Mouse (Mus musculus): Measurements from ENCODE around the gene Cnpy2. TPM values are rescaled to one million over a fixed set of nuclear protein-coding genes. Genes with fewer than 3 reads are reported as not detected.
"Not testable (repeated sequence)": the region's sequence is repeated elsewhere in the genome, so short reads cannot be mapped to it uniquely, and the experiment has no call there.

The Cnpy2 gene
- polyA plus RNA-seq (2015; fragmentation: Nextera tagmentation; extraction: Ambion mirVana) = 254 and 273 TPM in 2 replicates

DNA sequence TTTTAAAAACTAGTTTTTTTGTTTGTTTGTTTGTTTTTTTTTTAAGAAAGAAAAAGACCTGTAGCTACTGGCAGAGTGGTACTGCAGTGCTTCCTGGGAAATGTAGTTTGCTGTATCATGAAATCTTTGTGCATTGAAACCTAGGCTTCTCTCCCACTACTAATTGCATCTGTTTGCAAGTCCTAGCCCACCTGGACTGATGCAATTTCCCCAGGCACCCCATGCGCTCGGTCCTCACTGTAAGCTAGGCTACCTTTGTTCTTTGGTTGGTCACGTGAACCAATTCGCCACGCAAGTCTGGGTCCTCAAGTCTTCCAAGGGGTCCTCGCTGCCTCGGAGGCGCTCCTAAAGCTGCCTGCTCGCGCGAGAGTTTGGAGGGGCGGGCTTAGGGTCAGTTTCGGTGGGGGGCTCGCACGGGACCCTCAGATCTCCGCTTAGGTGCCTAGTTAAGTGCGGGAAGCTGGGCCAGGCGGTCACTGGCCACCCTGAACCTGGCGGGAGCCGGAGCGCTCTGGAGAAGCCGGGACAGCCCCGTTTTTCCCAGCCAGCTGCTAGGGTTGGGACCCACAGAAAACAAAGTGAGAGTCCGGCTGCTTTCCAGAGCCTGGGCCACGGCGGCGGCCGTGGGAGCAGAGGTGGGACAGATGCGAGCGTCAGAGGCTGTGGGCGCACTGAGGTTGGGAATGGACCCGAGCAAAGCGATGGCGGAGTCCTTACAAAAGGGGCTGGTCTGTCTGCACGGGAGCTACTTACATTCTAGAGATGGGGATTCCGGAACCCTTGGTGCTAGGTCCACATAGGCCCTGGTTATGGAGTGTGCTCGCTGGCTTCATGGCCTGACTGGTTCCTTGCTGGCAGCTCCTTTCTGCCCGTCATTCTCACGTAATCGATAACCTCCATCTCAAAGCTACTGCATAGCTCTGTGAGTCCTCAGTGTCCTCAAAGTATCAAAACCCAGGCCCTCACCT, at the start of gene Cnpy2:
Gene Cnpy2, plus strand, starts transcription at position 319 of the 968 bp plus-strand sequence.
- Histone ChIP-seq H3K4me3 (ENCODE audit: low read depth, low read length) (peak within 1 kb of the TSS; percentile 86), H3K4me1 (replicated peaks; ENCODE audit: control insufficient read depth, insufficient read depth, low read length) (peaks cover 6% of the 10 kb centered on the region; the same call in 1 of the 2 replicates), H3K9me3 (ENCODE audit: control insufficient read depth) (no peaks in the 10 kb centered on the region), H3K27ac (ENCODE audit: low read depth, low read length) (peak within 1 kb of the TSS; percentile 93), H3K4me2 (replicated peaks; ENCODE audit: low read depth) (peak within 1 kb of the TSS; percentile 77), H3K9ac (ENCODE audit: low read depth, low read length) (peak within 1 kb of the TSS; percentile 99), H3K36me3 (ENCODE audit: control insufficient read depth, insufficient read depth) (peaks cover 51% of the 10 kb centered on the region), H3K27me3 (replicated peaks; ENCODE audit: control insufficient read depth, insufficient read depth, low read length) (no peaks in the 10 kb centered on the region)
- ATAC-seq = peak; percentile 90
- no peak for TF ChIP-seq CTCF (IDR thresholded peaks at IDR 0.05; ENCODE audit: low read depth)
- WGBS = under 1% methylated on average over 40 of the region's 40 CpGs

DNA sequence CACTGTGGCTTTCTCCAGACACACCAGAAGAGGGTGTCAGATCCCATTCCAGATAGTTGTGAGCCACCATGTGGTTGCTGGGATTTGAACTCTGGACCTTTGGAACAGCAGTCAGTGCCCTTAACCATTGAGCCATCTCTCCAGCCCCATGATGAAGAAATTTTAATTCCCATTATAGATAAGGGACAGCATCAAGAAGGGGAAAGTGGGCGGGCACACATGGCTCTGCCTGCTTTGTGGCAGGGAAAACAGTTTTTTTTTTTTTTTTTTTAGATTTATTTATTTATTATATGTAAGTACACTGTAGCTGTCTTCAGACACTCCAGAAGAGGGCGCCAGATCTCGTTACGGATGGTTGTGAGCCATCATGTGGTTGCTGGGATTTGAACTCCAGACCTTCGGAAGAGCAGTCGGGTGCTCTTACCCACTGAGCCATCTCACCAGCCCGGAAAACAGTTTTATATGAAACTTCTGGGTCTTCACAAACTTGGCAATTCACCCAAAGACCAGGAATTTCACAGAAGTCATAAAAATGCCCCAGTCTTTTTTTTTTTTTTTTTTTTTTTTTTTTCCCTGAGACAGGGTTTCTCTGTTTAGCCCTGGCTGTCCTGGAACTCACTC, 49.3 kb upstream of the Cnpy2 start:
- Histone ChIP-seq H3K4me2 (replicated peaks; ENCODE audit: low read depth) (peak overlapping the region; percentile 65; the same call in 1 of the 2 replicates), H3K36me3 (ENCODE audit: control insufficient read depth, insufficient read depth) (peaks cover 14% of the 10 kb centered on the region; the same call in 1 of the 2 replicates)
- H3K4me1 ChIP-seq (replicated peaks; ENCODE audit: control insufficient read depth, insufficient read depth, low read length); ATAC-seq; H3K9me3 ChIP-seq (ENCODE audit: control insufficient read depth); H3K9ac ChIP-seq (ENCODE audit: low read depth, low read length); H3K27ac ChIP-seq (ENCODE audit: low read depth, low read length); H3K27me3 ChIP-seq (replicated peaks; ENCODE audit: control insufficient read depth, insufficient read depth, low read length); H3K4me3 ChIP-seq (ENCODE audit: low read depth, low read length): not testable (repeated sequence)
- 94% methylated on average over 4 of the region's 7 CpGs for WGBS

DNA sequence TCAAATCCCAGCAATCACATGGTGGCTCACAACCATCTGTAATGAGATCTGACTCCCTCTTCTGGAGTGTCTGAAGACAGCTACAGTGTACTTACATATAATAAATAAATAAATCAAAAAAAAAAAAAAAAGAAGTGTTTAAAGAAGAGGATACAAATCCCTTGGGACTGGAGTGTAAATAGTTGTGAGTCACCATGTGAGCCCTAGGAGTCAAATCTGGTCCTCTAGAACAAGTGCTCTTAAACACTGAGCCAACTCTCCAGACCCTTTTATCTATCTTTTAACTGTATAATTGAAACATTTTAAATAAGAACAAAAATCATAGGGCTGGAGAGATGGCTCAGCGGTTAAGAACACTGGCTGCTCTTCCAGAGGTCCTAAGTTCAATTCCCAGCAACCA, 46.9 kb upstream of the Cnpy2 start:
- H3K4me2 ChIP-seq (replicated peaks; ENCODE audit: low read depth); H3K9ac ChIP-seq (ENCODE audit: low read depth, low read length); H3K4me3 ChIP-seq (ENCODE audit: low read depth, low read length); H3K4me1 ChIP-seq (replicated peaks; ENCODE audit: control insufficient read depth, insufficient read depth, low read length); H3K27ac ChIP-seq (ENCODE audit: low read depth, low read length); H3K27me3 ChIP-seq (replicated peaks; ENCODE audit: control insufficient read depth, insufficient read depth, low read length); ATAC-seq; H3K9me3 ChIP-seq (ENCODE audit: control insufficient read depth): not testable (repeated sequence)
- peaks cover 37% of the 10 kb centered on the region for H3K36me3 ChIP-seq (ENCODE audit: control insufficient read depth, insufficient read depth)
- 89% methylated on average over 1 of the region's 1 CpGs for WGBS

- peaks cover 61% of the 10 kb centered on the region for H3K36me3 ChIP-seq (ENCODE audit: control insufficient read depth, insufficient read depth)
- H3K27me3 ChIP-seq (replicated peaks; ENCODE audit: control insufficient read depth, insufficient read depth, low read length) = no peaks in the 10 kb centered on the region
- H3K4me1 ChIP-seq (replicated peaks; ENCODE audit: control insufficient read depth, insufficient read depth, low read length) = no peaks in the 10 kb centered on the region
- H3K4me2 ChIP-seq (replicated peaks; ENCODE audit: low read depth) = no peak overlapping the region
- H3K9ac ChIP-seq (ENCODE audit: low read depth, low read length) = no peak overlapping the region
- H3K4me3 ChIP-seq (ENCODE audit: low read depth, low read length) = no peak overlapping the region
- no peak overlapping the region for H3K27ac ChIP-seq (ENCODE audit: low read depth, low read length)
- ATAC-seq = no peak
- no peak for TF ChIP-seq CTCF (IDR thresholded peaks at IDR 0.05; ENCODE audit: low read depth)
- no peaks in the 10 kb centered on the region for H3K9me3 ChIP-seq (ENCODE audit: control insufficient read depth)
- 70% methylated on average over 6 of the region's 6 CpGs for WGBS
Measured at GRCm38 (mm10) chr10:128278158-128278557, 44.1 kb upstream of the Cnpy2 start.

- H3K27me3 ChIP-seq (replicated peaks; ENCODE audit: control insufficient read depth, insufficient read depth, low read length) = no peaks in the 10 kb centered on the region
- H3K4me2 ChIP-seq (replicated peaks; ENCODE audit: low read depth) = peak overlapping the region; percentile 38; the same call in 1 of the 2 replicates
- no peaks in the 10 kb centered on the region for H3K9me3 ChIP-seq (ENCODE audit: control insufficient read depth)
- H3K36me3 ChIP-seq (ENCODE audit: control insufficient read depth, insufficient read depth) = peaks cover 88% of the 10 kb centered on the region
- H3K4me1 ChIP-seq (replicated peaks; ENCODE audit: control insufficient read depth, insufficient read depth, low read length) = no peaks in the 10 kb centered on the region
- H3K27ac ChIP-seq (ENCODE audit: low read depth, low read length) = peak overlapping the region; percentile 83
- 49% methylated on average over 6 of the region's 6 CpGs for WGBS
- peak; percentile 94 for ATAC-seq
- TF ChIP-seq CTCF (IDR thresholded peaks at IDR 0.05; ENCODE audit: low read depth) = no peak
- no peak overlapping the region for H3K4me3 ChIP-seq (ENCODE audit: low read depth, low read length)
- no peak overlapping the region; the same call in 1 of the 2 replicates for H3K9ac ChIP-seq (ENCODE audit: low read depth, low read length)
Measured at GRCm38 (mm10) chr10:128280943-128281342, 41.3 kb upstream of the Cnpy2 start.

GRCm38 (mm10) chr10:128281682-128282081, 40.6 kb upstream of the Cnpy2 start:
- H3K4me3 ChIP-seq (ENCODE audit: low read depth, low read length) = no peak overlapping the region
- peaks cover 91% of the 10 kb centered on the region for H3K36me3 ChIP-seq (ENCODE audit: control insufficient read depth, insufficient read depth)
- no peaks in the 10 kb centered on the region for H3K9me3 ChIP-seq (ENCODE audit: control insufficient read depth)
- no peak overlapping the region for H3K4me2 ChIP-seq (replicated peaks; ENCODE audit: low read depth)
- no peaks in the 10 kb centered on the region for H3K27me3 ChIP-seq (replicated peaks; ENCODE audit: control insufficient read depth, insufficient read depth, low read length)
- no peaks in the 10 kb centered on the region for H3K4me1 ChIP-seq (replicated peaks; ENCODE audit: control insufficient read depth, insufficient read depth, low read length)
- no peak for ATAC-seq
- H3K9ac ChIP-seq (ENCODE audit: low read depth, low read length) = no peak overlapping the region
- whole genome bisulfite sequencing = 75% methylated on average over 14 of the region's 14 CpGs
- TF ChIP-seq CTCF (IDR thresholded peaks at IDR 0.05; ENCODE audit: low read depth) = peak; percentile 60
- H3K27ac ChIP-seq (ENCODE audit: low read depth, low read length) = peak overlapping the region; percentile 78

All from intestine, postnatal 0 days (tissue).